Mouse (Mus musculus) ZHBTc4 (cell line): ENCODE data around the gene Ccdc27.

Source experiments
- DNase-seq: peaks from one replicate; pipeline ENCODE4 v3.0.0-alpha.2; 2011; ENCODE audit warnings: low read depth, low spot score

The Ccdc27 gene

DNA sequence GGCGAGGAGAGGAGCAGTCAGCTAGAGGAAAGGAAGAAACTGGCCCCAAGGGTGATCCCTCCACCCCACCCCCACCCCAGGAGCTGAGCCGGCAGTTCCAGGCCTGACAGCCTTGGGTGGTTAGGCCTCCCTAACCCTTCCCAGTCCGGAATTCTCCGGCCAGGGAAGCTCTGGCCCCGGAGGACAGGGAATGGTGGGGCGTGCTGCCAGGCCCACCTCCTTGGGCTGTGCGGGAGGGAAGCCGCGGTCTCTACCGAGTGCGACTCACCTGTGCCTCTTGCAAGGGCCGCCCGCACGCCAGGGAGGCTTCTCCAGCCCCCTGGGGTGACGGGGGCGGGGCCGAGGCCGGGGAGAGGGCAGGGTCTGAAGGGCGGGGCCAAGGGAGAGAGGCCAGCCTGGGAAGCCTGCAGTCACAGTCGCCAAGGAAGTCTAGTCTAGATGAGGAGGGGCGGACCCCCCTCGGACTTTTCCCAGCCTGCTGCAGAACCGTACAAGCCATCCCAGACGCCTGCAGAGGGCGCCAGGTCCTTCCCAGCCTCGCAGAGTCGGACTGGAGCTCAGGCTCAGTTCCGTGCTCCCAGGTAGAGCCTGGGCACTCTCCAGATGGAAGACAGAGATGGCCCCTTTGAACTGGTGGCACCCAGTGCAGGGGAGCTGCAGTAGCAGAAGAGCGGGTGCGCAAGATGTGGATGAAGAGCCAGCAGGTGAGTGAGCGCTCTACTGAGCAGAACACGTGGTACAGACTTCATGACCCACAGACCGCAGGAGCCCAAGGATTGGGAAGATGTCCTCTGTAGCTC, 16.6 kb downstream of the Ccdc27 start, which contains the start of gene Smim1:
Gene Smim1, minus strand, starts transcription at position 590 of the 800 bp plus-strand sequence.
- peak; percentile 95 for DNase-seq

DNA sequence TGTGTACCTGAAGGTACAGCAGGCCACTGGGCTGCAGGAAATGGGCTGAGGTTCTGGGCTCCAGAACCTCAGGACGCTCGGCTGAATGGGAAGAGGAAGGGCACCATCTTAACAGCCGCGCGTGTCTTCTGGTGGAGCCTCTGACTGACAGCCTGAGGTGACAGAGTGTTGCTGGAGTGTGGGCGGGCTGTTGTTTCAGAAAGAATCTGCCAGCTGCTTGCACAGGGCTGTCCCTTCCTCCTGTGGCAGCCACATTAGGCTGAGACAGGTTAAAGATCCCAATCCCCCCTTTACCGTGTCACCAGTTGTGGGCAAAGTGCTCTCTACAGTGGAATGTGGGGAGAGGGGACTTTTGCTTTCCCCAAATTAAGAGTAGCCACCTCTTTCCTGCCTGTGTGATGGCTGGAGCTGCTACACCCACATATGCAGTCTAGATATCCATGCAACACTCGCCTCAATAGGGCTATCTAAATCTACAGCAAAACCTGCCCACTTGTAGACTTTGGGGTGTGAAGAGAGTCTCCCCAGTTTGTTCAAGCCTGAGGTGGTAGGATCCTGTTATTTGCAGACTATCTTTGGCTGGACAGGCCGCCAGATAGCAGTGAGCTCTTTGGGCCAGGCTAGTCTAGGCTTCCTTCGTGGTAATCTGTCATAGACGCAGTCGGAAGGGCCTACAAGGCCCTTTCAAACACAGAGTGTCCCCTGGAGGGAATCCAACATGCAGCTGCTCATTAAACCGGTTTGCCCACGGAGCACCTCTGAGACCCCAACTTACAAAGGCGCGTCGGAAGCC, 17.6 kb downstream of the Ccdc27 start:
- DNase-seq = no peak

DNA sequence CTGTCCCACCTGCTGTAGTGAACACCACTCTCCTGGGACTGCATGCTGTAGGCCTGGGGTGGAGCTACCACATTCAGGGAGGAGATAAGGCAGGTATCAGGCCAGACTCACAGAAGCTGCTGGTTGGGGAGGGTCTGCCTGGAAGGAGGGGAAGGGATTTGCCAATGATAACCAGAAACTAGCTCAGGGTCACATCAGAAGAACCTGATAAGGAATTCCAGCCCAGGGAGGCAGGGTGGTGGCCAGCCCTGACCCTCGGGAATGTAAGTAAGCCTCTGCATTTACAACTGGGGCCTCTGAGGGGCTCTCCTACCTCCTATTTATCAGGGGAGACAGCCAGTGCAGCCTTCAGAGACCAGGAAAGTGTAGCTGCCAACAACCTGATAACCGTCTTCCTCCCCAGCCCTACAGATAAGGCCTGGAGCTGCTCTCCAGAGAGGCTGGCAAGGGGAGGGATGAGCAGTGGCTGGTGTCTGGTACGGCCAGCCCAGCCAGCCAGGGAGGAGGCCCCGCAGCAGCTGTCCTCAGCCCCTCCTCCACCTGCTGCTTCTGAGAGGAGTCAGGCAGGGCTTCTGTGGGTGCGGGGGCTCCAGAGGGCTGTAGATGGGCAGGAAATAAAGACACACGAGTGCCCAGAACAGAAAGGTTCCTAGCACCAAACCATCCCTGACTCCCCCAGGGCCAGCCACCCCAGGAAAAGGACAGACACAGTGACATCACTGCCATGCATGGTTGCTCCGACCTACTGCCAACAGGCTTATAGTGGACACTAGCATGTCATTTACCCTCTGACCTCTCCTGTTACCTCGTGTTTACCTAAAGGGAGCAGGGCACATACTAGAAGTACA, 18.5 kb downstream of the Ccdc27 start:
- DNase-seq = no peak

DNA sequence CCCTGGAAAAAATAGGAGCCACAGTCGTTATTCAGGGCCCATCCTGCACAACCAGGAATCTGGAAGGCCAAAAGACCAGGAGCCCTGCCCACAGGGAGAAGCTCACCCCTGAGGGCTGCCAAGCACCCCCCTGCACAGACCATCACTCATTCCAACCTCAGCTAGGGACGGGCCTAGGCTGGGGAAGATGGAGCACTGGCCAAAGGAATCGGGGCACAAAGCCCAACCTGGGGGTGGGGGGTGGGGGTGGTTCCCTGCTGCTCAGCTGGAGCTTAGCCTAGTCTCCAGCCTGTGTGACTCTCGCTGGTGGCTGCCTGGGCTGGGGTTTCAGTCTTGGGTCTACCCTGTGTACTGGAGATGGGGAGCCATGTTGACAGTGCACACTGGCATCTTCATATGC, 19.6 kb downstream of the Ccdc27 start:
- no peak for DNase-seq

DNA sequence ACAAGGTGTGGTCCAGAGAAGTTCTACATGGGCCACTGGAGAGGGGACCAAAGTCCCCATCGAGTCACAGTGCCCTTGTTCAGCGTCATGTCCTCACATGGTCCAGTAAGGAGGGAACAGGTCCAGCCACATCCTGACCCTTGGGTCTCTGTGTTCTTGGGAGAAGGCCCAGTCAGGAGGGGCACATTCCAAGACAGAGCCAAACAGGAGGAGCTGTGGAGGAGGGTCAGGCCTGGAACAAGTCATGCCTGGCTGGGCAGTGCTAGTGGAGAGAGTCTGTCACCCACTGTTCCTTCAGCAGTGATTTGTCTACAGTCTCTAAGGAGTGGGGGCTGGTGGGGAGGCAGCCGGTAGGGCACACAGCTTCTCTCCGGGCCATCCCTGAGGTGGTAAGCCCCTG, 20.1 kb downstream of the Ccdc27 start:
- DNase-seq = no peak

DNA sequence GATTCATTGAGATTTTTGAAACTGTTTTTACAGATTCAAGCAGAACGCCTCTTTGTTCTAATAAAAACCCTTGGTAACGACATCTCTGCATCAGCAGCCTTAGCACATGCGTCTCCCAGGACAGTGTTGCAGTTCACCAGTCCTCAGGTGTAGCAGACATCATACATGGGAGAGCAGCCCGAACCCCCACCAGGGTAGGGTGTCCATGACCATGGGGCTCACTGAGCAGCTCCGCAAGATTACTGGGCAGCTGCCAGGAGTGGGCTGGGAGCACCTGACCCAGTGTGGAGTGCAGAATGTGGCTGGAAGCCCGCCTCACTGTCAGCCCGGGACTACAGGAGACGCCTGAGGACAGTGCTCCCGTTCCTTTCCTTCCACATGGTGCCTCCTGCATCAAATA, 21.0 kb downstream of the Ccdc27 start:
- no peak for DNase-seq

DNA sequence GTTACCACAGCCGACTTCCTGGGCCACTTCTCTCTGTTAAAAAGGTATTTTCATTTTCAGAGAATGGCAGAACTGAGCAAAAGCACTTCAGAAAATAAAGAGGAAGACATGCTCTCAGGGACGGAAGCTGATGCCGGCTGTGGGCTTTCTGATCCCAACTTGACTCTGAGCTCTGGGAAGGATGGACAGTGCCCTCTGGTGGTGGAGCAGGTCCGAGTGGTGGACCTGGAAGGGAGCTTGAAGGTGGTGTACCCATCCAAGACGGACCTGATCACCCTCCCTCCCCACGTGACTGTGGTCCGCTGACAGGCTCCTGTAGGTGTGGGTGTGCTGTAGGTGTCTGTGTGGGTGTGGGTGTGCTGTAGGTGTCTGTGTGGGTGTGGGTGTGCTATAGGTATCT, 22.9 kb downstream of the Ccdc27 start:
- DNase-seq = peak; percentile 71

DNA sequence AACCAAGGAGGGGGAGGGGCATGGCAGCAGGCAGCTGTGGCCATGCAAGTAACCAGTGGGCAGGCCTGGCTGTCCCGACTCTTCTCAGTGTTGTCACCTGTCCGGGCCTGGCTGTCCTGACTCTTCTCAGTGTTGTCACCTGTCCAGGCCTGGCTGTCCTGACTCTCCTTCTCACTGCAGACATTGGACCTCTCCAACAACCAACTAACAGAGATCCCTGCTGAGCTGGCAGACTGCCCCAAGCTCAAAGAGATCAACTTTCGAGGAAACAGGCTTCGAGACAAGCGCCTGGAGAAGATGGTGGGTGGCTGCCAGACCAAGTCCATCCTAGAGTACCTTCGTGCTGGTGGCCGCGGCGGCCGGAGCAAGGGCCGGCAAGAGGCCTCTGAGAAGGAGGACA, 27.0 kb downstream of the Ccdc27 start:
- no peak for DNase-seq

DNA sequence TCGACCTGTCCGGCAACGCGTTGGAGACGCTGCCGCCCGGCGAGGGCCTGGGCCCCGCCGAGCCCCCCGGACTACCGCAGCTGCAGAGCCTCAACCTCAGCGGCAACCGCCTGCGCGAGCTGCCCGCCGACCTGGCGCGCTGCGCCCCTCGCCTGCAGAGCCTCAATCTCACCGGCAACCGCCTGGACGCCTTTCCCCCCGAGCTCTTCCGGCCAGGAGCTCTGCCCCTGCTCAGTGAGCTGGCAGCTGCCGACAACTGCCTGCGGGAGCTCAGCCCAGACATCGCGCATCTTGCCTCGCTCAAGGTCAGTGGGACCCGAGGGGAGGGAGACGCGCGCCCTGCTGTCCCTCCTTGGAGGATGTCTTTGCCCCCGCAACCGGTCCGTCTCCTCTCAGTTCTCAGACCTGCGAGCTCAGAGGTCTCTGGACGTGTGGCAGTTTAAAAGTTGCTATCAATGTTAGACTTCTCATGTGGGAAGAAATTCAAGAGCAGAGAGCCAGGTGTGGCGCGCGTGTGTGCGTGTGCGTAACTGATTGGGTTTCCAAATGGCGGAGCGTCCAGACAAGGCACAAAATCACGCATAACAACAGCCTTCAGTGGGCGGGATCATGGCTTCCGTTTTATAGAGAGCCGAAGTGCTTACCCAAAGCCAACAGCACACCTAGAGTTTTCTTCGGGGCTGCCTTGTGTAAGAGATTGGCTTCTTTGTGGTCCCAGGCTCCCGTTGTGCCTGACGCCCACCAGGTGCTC, 30.2 kb downstream of the Ccdc27 start:
- DNase-seq = peak; percentile 70

DNA sequence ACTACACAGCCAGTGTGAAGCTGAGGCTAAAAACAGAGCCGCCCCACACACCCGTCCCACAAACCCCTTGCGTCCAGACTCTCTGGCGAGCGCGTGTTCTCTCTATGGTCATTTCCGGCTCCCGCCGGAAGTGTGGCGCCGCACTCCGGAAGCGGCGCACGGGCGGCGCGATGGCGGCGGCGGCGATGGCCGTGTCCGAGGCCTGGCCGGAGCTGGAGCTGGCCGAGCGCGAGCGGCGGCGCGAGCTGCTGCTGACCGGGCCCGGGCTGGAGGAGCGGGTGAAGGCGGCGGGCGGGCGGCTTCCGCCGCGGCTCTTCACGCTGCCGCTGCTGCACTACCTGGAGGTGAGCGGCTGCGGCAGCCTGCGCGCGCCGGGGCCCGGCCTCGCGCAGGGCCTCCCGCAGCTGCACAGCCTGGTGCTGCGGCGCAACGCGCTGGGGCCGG, 30.8 kb downstream of the Ccdc27 start, which contains the start of gene Lrrc47:
Gene Lrrc47, plus strand, starts transcription at position 86 of the 444 bp plus-strand sequence.
- peak; percentile 89 for DNase-seq

DNA sequence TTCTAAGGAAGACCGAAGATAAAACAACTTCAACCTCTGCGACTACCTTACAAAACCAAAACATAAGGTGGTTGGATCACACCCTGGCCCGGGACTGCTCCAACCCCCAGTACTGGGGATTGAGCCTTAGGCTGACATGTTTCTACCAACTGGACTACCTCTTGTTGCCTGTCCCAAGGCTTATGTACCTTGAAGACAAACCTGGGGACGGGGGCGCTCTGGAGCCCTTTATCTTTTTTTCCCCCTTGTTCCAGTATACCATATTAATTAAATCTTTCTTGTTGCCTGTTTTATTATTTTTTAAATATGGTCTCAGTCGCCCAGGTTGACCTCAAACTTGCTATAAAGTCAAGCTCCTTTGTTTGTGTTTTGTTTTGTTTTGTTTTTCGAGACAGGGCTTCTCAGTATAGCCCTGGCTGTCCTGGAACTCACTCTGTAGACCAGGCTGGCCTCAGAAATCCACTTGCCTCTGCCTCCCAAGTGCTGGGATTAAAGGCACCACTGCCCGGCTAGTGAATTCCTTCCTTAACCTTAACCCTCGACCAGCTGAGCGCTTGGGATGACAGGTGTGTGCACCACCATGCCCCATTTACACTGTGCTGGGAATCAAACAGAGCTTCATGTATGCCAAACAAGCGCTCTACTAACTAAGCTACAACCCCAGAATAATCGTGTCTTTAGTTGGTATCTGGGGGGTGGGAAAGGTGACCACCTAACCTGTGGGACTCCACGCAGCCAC, 31.4 kb downstream of the Ccdc27 start:
- DNase-seq = no peak

DNA sequence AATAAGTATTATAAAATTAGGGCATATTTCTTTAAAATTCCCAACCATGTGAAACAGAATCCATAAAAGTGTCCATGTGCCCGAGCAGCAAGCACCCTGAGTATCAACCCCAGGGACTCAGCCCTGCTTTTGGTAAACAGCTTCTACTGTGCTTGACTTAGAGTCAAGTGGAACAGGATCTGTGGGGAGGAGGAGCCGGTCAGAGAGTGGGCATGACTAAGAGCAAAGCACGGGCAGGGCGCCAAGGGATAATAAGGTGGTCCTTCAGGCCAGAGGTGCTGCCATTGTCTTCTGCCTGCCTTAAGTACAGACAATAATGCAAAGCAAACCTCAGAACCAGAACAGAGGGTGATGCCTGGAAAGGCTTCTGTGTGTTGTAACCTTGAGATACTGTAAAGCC, 34.7 kb downstream of the Ccdc27 start:
- no peak for DNase-seq

DNA sequence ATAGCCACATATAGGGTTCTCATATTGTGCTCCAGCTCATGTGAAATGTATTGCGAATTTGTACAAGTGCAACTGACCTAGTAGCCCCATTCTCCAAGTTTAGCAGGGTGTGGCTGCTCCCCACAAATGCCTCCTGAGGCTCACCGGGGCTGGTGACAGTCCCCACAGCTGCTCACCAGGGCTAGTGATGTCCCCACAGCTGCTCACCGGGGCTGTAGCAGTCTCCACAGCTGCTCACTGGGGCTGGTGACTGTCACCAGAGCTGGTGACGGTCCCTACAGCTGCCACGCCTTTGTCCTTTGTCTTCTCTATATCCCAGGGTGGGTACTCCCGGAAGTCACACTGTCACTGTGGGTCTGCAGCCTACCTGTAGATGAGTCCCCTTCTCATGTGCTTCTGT, 36.2 kb downstream of the Ccdc27 start:
- DNase-seq = no peak

DNA sequence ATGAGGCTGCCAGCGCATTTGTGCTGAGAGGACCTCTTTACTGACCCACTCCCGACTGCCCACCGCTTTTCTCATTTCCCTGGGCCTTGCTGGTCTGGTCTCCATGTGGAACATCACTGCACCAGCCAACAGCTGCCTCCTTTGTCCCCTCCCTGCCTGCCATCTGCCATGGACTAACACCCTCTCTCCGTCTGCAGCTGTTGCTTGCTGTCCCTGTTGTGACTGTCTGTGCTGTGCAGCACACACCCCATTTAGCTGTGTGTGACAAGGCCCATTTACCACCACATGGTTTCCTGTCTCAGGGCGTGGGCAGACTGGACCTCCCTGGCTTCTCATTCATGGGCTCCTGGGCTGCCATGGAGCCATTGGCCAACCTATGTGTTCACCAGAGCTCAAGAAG, 37.0 kb downstream of the Ccdc27 start:
- no peak for DNase-seq

DNA sequence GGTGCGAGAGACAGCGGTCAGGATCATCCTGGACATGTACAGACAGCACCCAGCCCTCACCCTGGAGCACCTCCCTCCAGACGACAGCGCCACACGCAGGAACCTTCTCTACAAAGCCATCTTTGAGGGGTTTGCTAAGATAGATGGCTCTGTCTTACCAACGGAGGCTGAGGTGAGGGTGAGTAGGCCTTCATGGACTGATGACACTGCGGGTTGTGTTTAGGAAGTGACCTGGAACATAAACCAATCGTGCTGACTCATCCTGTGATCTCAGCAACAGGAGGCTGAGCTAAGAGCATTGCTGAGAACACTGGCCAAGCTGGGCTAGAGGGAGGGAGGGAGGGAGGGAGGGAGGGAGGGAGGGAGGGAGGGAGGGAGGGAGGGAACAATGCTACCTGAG, 49.0 kb downstream of the Ccdc27 start:
- peak; percentile 50 for DNase-seq

DNA sequence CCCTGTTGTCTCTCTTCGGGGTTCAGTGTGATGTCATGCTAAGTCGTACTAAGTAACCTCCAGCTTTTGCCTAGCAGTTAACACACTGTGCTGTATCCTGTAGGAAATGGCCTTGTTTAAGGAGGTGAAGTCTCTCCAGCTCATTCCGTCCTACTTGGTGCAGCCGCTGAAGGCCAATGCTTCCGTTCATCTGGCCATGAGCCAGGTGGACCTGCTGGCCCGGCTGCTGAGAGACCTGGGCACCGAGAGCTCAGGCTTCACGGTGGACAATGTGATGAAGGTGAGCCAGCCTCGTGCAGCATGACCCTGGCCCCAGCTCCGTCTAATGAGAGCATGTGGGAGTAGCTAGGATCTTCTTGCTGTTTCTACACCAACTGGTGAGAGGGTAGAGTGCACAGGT, 49.8 kb downstream of the Ccdc27 start:
- DNase-seq = no peak

DNA sequence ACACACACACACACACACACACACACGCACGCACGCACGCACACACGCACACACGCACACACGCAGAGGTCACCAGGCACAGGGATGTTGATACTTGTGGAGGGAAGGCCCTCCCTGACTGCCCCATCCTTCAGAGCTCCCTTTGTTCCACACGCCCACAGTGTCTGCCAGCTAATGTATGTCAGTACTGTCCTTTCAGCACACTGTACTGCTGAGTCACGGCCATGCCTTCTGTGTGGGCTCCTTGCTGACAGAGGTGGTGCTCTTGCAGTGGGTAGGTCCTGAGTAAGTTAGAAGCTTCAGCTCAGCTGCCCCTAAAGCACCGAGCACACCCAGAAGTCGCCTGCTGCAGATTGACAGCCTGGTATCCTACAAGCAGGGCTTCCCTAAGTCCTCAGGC, 62.0 kb downstream of the Ccdc27 start:
- DNase-seq = no peak

DNA sequence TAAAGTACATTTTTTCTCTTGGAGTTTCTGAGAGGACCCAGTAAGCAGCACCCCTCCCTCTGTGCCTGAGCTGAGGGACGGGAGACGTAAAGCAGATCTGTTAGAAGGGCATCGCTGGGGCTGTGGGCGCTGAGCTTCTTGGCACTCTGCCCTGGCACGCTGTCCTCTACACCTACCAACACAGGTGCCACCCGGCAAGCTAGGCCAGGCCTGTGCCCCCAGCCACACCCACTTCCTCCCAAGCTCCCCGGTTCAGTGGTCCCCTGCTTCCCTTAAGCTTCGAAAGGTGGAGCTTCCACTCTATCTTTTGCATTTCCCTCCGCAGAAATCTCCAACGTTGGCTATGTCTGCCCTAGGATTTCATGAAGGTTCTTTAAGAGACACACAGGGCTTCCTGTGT, 63.2 kb downstream of the Ccdc27 start:
- DNase-seq = no peak
